Mouse (Mus musculus) embryonic fibroblast, embryonic 13.5 days (primary cell): Measurements from ENCODE around the gene Dctn1. TPM values are rescaled to one million over a fixed set of nuclear protein-coding genes. Genes with fewer than 3 reads are reported as not detected.

ENCODE experiments used
- H3K27ac ChIP-seq: 2 replicates; pipeline ENCODE4 v1.5.1; 2012; ENCODE audit warnings: low read length, control low read depth, inconsistent platforms; ENCODE audit not compliant: insufficient read depth
- H3K4me1 ChIP-seq: 2 replicates; pipeline ENCODE4 v1.6.1; 2011; ENCODE audit warnings: low read length; ENCODE audit not compliant: control insufficient read depth, insufficient read depth
- H3K4me3 ChIP-seq: 2 replicates; pipeline ENCODE4 v1.5.1; 2011; ENCODE audit warnings: mild to moderate bottlenecking, control low read depth, low read length; ENCODE audit not compliant: insufficient read depth
- CTCF ChIP-seq: IDR thresholded peaks from 2 replicates; pipeline ENCODE4 v1.5.1; 2011; ENCODE audit warnings: mild to moderate bottlenecking, control low read depth, low read length, moderate library complexity, borderline replicate concordance; ENCODE audit not compliant: insufficient read depth
- POLR2A ChIP-seq: IDR thresholded peaks from 2 replicates; pipeline ENCODE4 v1.6.1; 2011; ENCODE audit warnings: low read depth, mild to moderate bottlenecking, control low read depth, low read length, moderate library complexity
- polyA plus RNA-seq: library from polyadenylated mRNA; stranded (reverse); fragments of >200 nt; gene quantifications from 2 replicates; pipeline ENCODE4 v1.2.4, GENCODE M21; 2011; ENCODE audit warnings: low read depth; ENCODE audit not compliant: missing spikeins, insufficient read length

The Dctn1 gene
- polyA plus RNA-seq, 1 experiment = 92.5 TPM

- Histone ChIP-seq H3K27ac (no peak overlapping the region), H3K4me3 (no peak overlapping the region), H3K4me1 (no peaks in the 10 kb centered on the region)
- TF ChIP-seq POLR2A (no peak), CTCF (no peak)
Measured at GRCm38 (mm10) chr6:83210495-83210894, 44.8 kb downstream of the Dctn1 start.

DNA sequence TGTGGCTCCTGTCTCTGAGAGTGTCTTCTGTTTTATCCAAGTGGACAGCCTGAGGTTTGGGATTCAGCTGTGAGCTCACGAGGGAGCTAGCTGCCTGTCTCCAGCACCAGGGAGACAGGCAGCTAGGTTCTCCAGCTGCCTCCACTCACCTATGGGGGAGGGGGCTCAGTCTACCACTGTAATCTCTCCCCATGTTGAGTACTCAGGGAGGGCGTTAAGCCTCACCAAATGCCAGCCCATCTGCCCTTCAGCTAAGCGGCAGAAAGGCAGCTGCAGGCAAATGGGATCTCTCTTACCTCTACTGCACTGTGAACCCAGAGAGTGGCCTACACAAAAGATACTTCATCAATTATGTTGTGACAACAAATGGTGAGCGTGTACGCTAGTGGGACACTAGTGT is 45.8 kb downstream of the Dctn1 start:
- Histone ChIP-seq H3K27ac (no peak overlapping the region), H3K4me3 (no peak overlapping the region), H3K4me1 (no peaks in the 10 kb centered on the region)
- no peak for TF ChIP-seq POLR2A
- TF ChIP-seq CTCF = no peak

DNA sequence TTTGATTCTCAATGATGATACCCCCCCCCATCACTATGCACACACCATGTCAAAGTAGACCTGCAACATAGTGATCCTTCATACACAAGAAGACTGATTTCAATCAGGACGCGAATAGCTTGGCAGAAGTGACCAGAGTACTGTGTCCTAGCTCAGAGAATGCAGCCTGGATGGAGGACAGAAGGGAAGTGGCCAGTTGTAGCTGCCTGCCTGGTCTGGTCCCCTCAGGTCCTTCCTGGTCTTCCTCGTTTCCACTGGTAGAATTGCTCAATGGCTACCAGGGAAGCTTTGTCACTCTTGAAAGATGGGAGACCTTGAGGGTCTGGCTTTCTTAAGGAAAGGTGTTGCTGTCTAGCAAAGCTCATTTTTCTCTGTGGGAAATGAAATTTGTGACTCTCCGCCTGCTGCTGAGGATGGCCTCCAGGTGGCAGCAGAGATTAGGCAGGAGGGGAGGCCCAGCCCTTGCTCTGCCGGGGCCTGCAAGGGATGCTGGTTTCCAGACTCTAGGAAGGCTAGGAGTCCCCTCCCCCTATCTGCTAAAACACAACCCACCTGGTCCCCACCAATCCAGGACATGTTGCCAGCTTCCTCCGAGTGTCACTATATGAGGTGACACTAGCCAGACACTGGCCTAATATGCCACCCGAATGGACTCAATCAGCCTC is 49.4 kb downstream of the Dctn1 start:
- no peak overlapping the region for H3K4me3 ChIP-seq
- TF ChIP-seq POLR2A (no peak), CTCF (peak; percentile 92)

GRCm38 (mm10) chr6:83219814-83220213 is 54.1 kb downstream of the Dctn1 start, which contains the start of gene Slc4a5:
Slc4a5 (plus strand) TSS chr6:83219828.
- Histone ChIP-seq H3K27ac (no peak within 1 kb of the TSS), H3K4me1 (no peaks in the 10 kb centered on the region), H3K4me3 (no peak within 1 kb of the TSS)
- no peak for TF ChIP-seq CTCF
- no peak for TF ChIP-seq POLR2A

More for the DNA sequence above, 49.4 kb downstream of the Dctn1 start:
- H3K4me1 ChIP-seq = no peaks in the 10 kb centered on the region
- no peak overlapping the region for H3K27ac ChIP-seq

- no peaks in the 10 kb centered on the region for H3K4me1 ChIP-seq
- TF ChIP-seq CTCF = no peak
- TF ChIP-seq POLR2A = no peak
- no peak overlapping the region for H3K27ac ChIP-seq
- H3K4me3 ChIP-seq = no peak overlapping the region
Measured at GRCm38 (mm10) chr6:83231486-83231885, 65.8 kb downstream of the Dctn1 start.

DNA sequence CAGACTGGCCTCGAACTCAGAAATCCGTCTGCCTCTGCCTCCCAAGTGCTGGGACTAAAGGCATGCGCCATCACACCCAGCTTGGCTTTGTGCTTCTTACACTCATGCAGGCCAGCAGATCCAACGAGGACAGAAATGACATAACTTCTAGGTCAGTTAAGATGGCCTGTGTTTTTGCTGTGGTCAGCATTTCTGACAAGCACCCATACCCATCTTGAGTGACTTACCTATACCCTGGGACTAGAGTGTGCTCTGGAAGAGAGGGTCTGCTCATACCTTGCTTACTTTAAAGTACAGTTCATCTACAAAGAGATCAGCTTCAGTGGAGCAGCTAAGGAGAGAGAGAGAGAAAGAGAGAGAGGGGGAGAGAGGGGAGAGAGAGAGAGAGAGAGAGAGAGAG is 67.6 kb downstream of the Dctn1 start:
- no peak for TF ChIP-seq CTCF
- Histone ChIP-seq H3K4me3 (no peak overlapping the region), H3K4me1 (no peaks in the 10 kb centered on the region), H3K27ac (no peak overlapping the region)

- Histone ChIP-seq H3K27ac (no peak overlapping the region), H3K4me3 (no peak overlapping the region), H3K4me1 (no peaks in the 10 kb centered on the region)
- no peak for TF ChIP-seq POLR2A
Measured at GRCm38 (mm10) chr6:83234280-83234741, 68.6 kb downstream of the Dctn1 start.

- TF ChIP-seq CTCF (no peak), POLR2A (no peak)
- no peaks in the 10 kb centered on the region for H3K4me1 ChIP-seq
- no peak overlapping the region for H3K27ac ChIP-seq
- no peak overlapping the region for H3K4me3 ChIP-seq
Measured at GRCm38 (mm10) chr6:83237123-83237522, 71.4 kb downstream of the Dctn1 start.

DNA sequence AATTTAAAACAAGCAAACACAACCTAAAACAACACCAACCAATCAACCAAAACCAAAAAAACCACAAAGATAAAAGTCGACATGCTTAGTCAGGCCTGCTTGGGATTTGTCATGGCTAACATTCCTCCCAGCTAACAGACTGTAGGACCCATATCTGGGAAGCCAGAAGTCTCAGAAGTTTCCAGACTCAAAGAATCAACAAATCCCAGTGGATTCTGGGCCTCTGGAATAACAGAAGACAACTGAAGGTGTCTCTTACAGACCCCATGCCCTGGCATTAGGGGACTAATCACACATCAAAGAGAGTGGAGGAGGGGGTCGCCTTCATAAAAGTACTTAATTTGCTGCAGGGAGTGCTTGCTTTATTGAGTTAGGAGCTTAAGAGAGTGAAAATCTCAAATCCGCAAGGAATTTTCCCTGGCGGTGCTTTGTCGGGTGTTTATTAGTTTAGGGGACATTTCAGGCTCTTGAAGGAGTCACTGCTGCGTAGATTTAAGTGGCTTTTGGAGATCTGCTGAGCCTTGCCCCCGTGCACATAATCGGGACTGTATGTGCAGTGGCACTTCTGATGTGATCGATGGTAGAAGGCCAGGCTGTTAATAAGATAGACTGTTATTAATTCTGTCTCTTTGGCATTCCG is 78.8 kb downstream of the Dctn1 start:
- TF ChIP-seq POLR2A (no peak), CTCF (no peak)
- H3K4me1 ChIP-seq = no peaks in the 10 kb centered on the region; the same call in 1 of the 2 replicates
- no peak overlapping the region for H3K4me3 ChIP-seq
- peak overlapping the region; percentile 14 for H3K27ac ChIP-seq

- no peak overlapping the region for H3K27ac ChIP-seq
- H3K4me1 ChIP-seq = no peaks in the 10 kb centered on the region; the same call in 1 of the 2 replicates
- H3K4me3 ChIP-seq = no peak overlapping the region
- no peak for TF ChIP-seq POLR2A
- TF ChIP-seq CTCF = no peak
Measured at GRCm38 (mm10) chr6:83245134-83245533, 79.4 kb downstream of the Dctn1 start.

GRCm38 (mm10) chr6:83245997-83246396 is 80.3 kb downstream of the Dctn1 start:
- Histone ChIP-seq H3K4me1 (no peaks in the 10 kb centered on the region; the same call in 1 of the 2 replicates), H3K4me3 (no peak overlapping the region), H3K27ac (no peak overlapping the region)
- TF ChIP-seq CTCF (no peak), POLR2A (no peak)
